Mouse (Mus musculus): ENCODE measurements at regions not wholly inside any gene's neighbourhood (a gene's known extent, or its start where the extent isn't known, plus 50 kb on each side); places are given as distances from the start of the nearest gene placed in this dataset.
"Not testable (repeated sequence)": the region's sequence is repeated elsewhere in the genome, so short reads cannot be mapped to it uniquely, and the experiment has no call there.

DNA sequence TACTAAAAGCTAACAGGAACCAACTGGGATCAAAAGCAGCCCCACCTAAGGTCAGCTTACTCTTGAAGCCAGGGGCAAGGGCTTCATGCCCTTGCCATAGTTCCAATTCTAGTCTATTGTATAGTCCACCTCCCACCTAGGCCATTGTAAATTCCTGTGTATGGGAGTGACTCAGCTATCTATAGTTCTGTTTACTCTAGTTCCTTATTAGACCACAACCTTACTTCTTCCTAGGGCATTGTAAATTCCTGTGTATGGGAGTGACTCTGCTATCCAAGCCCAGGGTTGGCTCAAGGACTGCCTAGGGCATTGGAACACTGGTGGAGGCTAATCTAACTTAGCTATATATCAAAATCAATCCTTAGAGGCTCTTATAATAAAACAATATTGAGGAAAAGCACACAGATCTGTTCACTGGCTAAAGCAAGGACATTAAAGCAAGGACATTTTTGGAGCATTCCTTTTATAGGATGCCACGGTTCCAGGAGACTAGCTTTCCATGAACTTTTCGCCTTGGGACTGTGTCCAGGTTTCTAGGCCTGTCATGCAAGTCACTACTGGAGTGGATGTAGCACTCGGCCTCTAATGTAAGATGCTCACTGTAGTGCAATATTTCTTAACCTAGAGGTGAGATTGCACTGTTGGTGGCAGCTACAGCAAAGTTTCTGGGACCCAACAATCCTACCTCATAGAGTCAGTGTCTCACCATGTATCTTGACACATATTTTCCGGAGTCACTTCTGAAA lies 154.8 kb upstream of the 1700015G11Rik start:
- no peak for ATAC-seq (ENCODE audit: low TSS enrichment)

DNA sequence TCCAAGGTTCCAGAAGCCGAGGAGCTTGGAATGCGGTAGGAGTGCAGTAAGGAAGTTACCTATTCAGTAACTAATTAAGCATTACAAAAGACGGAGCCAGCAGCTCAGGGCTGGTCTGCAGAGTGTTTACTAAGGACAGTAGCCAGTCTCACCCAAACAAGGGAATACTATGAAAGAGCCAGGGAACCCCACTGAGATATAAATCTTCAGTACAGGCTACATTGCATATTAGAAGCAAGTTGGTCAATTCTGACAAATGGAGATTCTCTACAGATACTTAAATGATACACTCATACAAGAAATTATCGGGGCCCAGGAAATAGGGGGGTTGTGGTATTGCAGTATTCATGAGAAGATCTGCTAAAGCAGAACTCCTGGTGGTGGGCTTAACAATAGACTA lies 148.5 kb upstream of the 1700015G11Rik start:
- not testable (repeated sequence) for ATAC-seq (ENCODE audit: low TSS enrichment)

DNA sequence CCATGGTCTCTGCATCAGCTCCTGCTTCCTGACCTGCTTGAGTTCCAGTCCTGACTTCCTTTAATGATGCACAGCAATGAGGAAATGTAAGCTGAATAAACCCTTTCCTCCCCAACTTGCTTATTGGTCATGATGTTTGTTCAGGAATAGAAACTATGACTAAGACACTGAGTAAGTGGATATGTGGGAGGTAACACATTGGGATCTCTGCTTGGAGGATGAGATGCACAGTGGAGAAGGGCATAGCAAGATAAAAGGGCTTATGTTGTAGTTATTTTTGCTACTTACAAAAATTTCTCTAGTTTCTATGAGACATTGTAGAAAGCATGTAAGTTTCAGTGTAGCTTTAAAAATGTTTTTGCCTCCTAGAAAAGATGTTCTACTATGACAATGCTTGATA lies 143.9 kb upstream of the 1700015G11Rik start:
- ATAC-seq (ENCODE audit: low TSS enrichment): peak; percentile 89

DNA sequence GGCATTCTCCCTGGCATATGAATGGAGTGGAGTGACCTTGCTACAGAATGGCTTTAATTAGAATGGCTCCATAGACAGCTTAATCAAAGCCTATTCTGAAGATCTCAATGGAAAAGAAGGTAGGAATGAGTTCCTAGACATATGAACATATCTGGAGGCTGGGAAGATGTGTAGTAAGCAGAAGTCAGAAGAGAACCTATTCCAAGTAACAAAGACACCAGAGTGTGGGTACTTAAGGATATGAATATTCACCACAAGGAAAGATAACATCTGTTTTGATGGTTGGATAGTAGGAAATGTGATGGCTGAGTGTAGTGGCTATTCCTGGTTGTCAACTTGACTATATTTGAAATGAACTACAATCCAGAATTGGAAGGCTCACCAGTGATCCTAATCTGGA lies 142.2 kb upstream of the 1700015G11Rik start:
- peak; percentile 86 for ATAC-seq (ENCODE audit: low TSS enrichment)

DNA sequence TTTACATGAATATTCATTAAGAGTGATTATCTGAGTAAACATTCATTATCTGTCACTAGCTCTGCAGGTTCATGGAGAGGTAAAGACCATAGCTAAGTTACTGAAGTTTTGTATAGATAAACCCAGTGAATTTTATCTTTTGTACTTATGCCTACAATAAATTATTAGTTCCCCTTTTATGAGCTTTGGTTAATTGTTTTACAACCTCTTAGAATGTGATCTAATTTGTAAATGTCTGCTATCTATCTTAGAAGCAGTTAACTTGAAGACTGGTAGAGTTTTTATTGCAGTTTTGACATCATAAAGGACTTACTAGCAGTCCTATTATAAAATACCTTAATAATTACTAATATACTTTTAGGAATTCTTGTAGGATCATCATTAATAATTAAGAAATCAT lies 104.7 kb upstream of the 1700015G11Rik start:
- ATAC-seq (ENCODE audit: low TSS enrichment): no peak
